Mouse (Mus musculus) MEL-GATA-1-ER (cell line): ENCODE results near the gene Apol8.
A peak's percentile ranks its signal among the peaks of the same experiment; 100 is the strongest.

Experiments
- DNase-seq: peaks from one replicate; pipeline ENCODE4 v3.0.0-alpha.2; 2012; ENCODE audit warnings: low read depth; ENCODE audit errors: extremely low read depth

Gene Apol8

GRCm38 (mm10) chr15:77785807-77786206 is 29.0 kb upstream of the Apol8 start:
- DNase-seq, result no peak

GRCm38 (mm10) chr15:77784039-77784824 is 27.4 kb upstream of the Apol8 start:
- no peak for DNase-seq

GRCm38 (mm10) chr15:77782449-77783014 is 25.7 kb upstream of the Apol8 start:
- DNase-seq, result no peak

GRCm38 (mm10) chr15:77775186-77775963 is 18.6 kb upstream of the Apol8 start:
- DNase-seq, result no peak

GRCm38 (mm10) chr15:77774303-77774702 is 17.5 kb upstream of the Apol8 start:
- DNase-seq, result no peak

GRCm38 (mm10) chr15:77773099-77773915 is 16.5 kb upstream of the Apol8 start:
- peak; percentile 93 for DNase-seq

GRCm38 (mm10) chr15:77770942-77771341 is 14.1 kb upstream of the Apol8 start:
- no peak for DNase-seq

GRCm38 (mm10) chr15:77770341-77770740 is 13.5 kb upstream of the Apol8 start:
- DNase-seq, result no peak

GRCm38 (mm10) chr15:77766981-77767380 is 10.2 kb upstream of the Apol8 start:
- no peak for DNase-seq

GRCm38 (mm10) chr15:77765484-77766093 is 8.8 kb upstream of the Apol8 start:
- no peak for DNase-seq

- DNase-seq, result no peak
Observed at GRCm38 (mm10) chr15:77764391-77765006, 7.7 kb upstream of the Apol8 start.

- DNase-seq, result no peak
Observed at GRCm38 (mm10) chr15:77763702-77764101, 6.9 kb upstream of the Apol8 start.

GRCm38 (mm10) chr15:77763050-77763449 is 6.2 kb upstream of the Apol8 start:
- DNase-seq, result no peak

GRCm38 (mm10) chr15:77761561-77762380 is 5.0 kb upstream of the Apol8 start:
- DNase-seq, result no peak

GRCm38 (mm10) chr15:77761083-77761482 is 4.3 kb upstream of the Apol8 start:
- no peak for DNase-seq

GRCm38 (mm10) chr15:77760037-77760436 is 3.2 kb upstream of the Apol8 start:
- no peak for DNase-seq

GRCm38 (mm10) chr15:77757586-77758226 is 903 bp upstream of the Apol8 start:
- DNase-seq, result no peak

GRCm38 (mm10) chr15:77756081-77756480 is 722 bp downstream of the Apol8 start:
- DNase-seq, result no peak

- DNase-seq, result no peak
Observed at GRCm38 (mm10) chr15:77755132-77755531, 1.7 kb downstream of the Apol8 start.
